In the genomic region with DNA sequence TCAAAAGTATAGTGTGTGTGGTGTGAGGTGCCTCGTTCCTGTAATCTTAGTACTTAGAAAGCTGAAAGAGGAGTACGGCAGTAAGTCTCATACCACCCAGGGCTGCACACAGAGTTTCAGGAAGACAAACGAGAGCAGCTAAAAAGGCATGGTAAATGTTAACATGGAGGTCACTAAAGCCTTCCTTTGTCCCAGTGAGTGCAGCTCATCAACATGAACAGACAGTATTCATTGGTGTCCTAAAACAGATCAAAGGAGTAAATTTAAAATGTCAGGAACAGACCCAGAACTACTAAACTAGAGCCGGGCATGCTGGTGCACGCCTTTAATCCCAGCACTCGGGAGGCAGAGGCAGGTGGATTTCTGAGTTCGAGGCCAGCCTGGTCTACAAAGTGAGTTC, we compare ENCODE assay signal across 19 mouse cellular contexts.
DNase-seq lines count a peak whose midpoint lies in the region; TF ChIP-seq lines count a peak whose summit lies in the region.
"Had no signal": no experiment of that assay in that cellular context is flagged by ENCODE, and none has a peak within 500 bp of the region (broad histone marks: within the 10 kb centered on the region; RNA-seq: fewer than 3 reads in every experiment).

No protein-coding gene starts in this region.

- TF ChIP-seq CTCF in cerebellum, adult 2 months (IDR thresholded peaks at IDR 0.05; ENCODE audit: borderline replicate concordance, insufficient read depth, low read depth, low read length): no peak

- H3K4me1 ChIP-seq in ES-E14 (ENCODE audit: control insufficient read depth in 2 of 2, insufficient read depth in 2 of 2, low read length in 2 of 2, poor library complexity in 1 of 2): peaks cover 0 to 2% of the 10 kb centered on the region in 2 experiments; a peak in 1 of 4 replicates
- H3K4me1 ChIP-seq in cerebellum, adult 2 months (ENCODE audit: control insufficient read depth, insufficient read depth, low read length): no peaks in the 10 kb centered on the region
- H3K4me1 ChIP-seq: embryonic facial prominence, embryonic 10.5 days; embryonic facial prominence, embryonic 12.5 days; forebrain, embryonic 13.5 days; forebrain, embryonic 15.5 days had no signal

- no peak overlapping the region for H3K4me3 ChIP-seq in ES-E14 (ENCODE audit: insufficient read depth in 1 of 2, low read depth in 1 of 2, low read length in 2 of 2, poor library complexity in 1 of 2, severe bottlenecking in 1 of 2)
- no peak overlapping the region for H3K4me3 ChIP-seq in cerebellum, adult 2 months (replicated peaks; ENCODE audit: insufficient read depth, low read depth, low read length)
- H3K4me3 ChIP-seq: embryonic facial prominence, embryonic 10.5 days; embryonic facial prominence, embryonic 12.5 days; forebrain, embryonic 13.5 days; forebrain, embryonic 15.5 days had no signal

- no peaks in the 10 kb centered on the region for H3K36me3 ChIP-seq in ES-E14 (ENCODE audit: control insufficient read depth, insufficient read depth, low read length, poor library complexity, severe bottlenecking)

- 74% methylated on average over 7 of the region's 7 CpGs for WGBS in cerebellum, adult 2 months

- H3K27me3 ChIP-seq in cerebellum, adult 2 months (ENCODE audit: control insufficient read depth, insufficient read depth, low read length): no peaks in the 10 kb centered on the region
- H3K27me3 ChIP-seq: embryonic facial prominence, embryonic 12.5 days; forebrain, embryonic 13.5 days; forebrain, embryonic 15.5 days had no signal

- DNase-seq in ES-CJ7 (ENCODE audit: low read depth, low spot score) (peak; percentile 59), ES-E14 (ENCODE audit: low read depth, low spot score) (peak; percentile 35), ZHBTc4 (ENCODE audit: low read depth, low spot score) (peak; percentile 85)
- DNase-seq in urinary bladder, postnatal 10 days (ENCODE audit: low spot score): no peak
- DNase-seq in ovary, adult 18-20 months (ENCODE audit: low spot score): no peak
- DNase-seq in cerebellum, adult 2 months: no peak
- DNase-seq: adrenal gland, adult 2 months; adrenal gland, postnatal 10 days; adrenal gland, postnatal 25 days; cerebellum, adult 11 months; cerebellum, adult 18-20 months; cerebellum, adult 9-10 months; cerebellum, postnatal 10 days; cerebellum, postnatal 25 days; forebrain, postnatal 0 days had no signal

- in situ Hi-C loops in ES-E14 (cut with MboI; ENCODE audit: low sequenced_read_pairs in 2 of 2, unreplicated experiment in 2 of 2): no loop called here

- H3K27ac ChIP-seq in ES-E14 (ENCODE audit: insufficient read depth, low read depth, low read length, poor library complexity, severe bottlenecking): no peak overlapping the region
- no peak overlapping the region for H3K27ac ChIP-seq in cerebellum, adult 2 months (ENCODE audit: insufficient read depth, low read length)
- H3K27ac ChIP-seq: embryonic facial prominence, embryonic 10.5 days; embryonic facial prominence, embryonic 12.5 days; forebrain, embryonic 13.5 days; forebrain, embryonic 15.5 days had no signal

- no peak overlapping the region for H3K9ac ChIP-seq in ES-E14 (ENCODE audit: insufficient read depth, low read depth, low read length, poor library complexity, severe bottlenecking)
- H3K9ac ChIP-seq: embryonic facial prominence, embryonic 12.5 days; forebrain, embryonic 13.5 days; forebrain, embryonic 15.5 days; forebrain, postnatal 0 days had no signal

- no peak for TF ChIP-seq POLR2A in cerebellum, adult 2 months (IDR thresholded peaks at IDR 0.05; ENCODE audit: borderline replicate concordance, insufficient read depth, low read length)

- no peaks in the 10 kb centered on the region for H3K9me3 ChIP-seq in ES-E14 (ENCODE audit: control insufficient read depth, insufficient read depth, low read depth, low read length)
- H3K9me3 ChIP-seq: embryonic facial prominence, embryonic 10.5 days; embryonic facial prominence, embryonic 12.5 days; forebrain, embryonic 13.5 days; forebrain, embryonic 15.5 days had no signal

TF ChIP-seq in ES-E14, 5 proteins besides CTCF, POLR2A, EP300 and RAD21:
- TF ChIP-seq ZC3H11A (IDR thresholded peaks at IDR 0.05; ENCODE audit: borderline replicate concordance, low read depth, low read length) (no peak), CHD2 (IDR thresholded peaks at IDR 0.05; ENCODE audit: low read depth, low read length) (no peak), MAFK (IDR thresholded peaks at IDR 0.05; ENCODE audit: insufficient read depth, low read depth, low read length) (no peak), ZNF384 (IDR thresholded peaks at IDR 0.05; ENCODE audit: low read depth, low read length) (no peak), HCFC1 (IDR thresholded peaks at IDR 0.05; ENCODE audit: borderline replicate concordance, insufficient read depth, low read length) (no peak)

Comparison
In these comparisons a context has a peak if more than half of its experiments do, and no peak if none do; other contexts are left out.
1. DNase-seq: peak in ES-CJ7 (single experiment), ES-E14 (single experiment) and ZHBTc4 (single experiment); none in urinary bladder, postnatal 10 days (single experiment), ovary, adult 18-20 months (single experiment) and cerebellum, adult 2 months (0 of 2).